Comparison of ENCODE assay signal across 8 mouse cellular contexts in the genomic region with DNA sequence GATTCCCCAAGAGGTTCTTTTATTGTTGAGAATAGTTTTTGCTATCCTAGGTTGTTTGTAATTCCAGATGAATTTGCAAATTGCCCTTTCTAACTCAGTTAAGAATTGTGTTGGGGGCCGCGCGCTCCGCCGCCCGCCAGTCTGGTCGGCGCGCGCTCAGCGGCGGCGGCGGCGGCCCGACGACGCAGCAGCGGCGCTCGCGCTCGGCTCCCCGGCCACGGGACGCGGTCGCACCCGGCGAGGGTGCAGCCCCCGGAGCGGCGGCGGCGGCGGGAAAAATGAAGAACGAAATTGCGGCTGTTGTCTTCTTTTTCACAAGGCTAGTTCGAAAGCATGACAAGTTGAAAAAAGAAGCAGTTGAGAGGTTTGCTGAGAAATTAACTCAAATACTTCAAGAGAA.
DNase-seq lines count a peak whose midpoint lies in the region; ATAC-seq and TF ChIP-seq lines count a peak whose summit lies in the region.
"Not testable (repeated sequence)": the region's sequence is repeated elsewhere in the genome, so short reads cannot be mapped to it uniquely, and the experiment has no call there.

No protein-coding gene starts in this region.

- H3K36me3 ChIP-seq in embryonic facial prominence, embryonic 14.5 days (ENCODE audit: control insufficient read depth, insufficient read depth, low read length); forebrain, postnatal 0 days (ENCODE audit: insufficient read depth); heart, embryonic 14.5 days (ENCODE audit: control insufficient read depth, insufficient read depth, low read length); hindbrain, embryonic 16.5 days (ENCODE audit: control insufficient read depth, insufficient read depth, low read length); kidney, postnatal 0 days (ENCODE audit: insufficient read depth, low read length); lung, embryonic 14.5 days (ENCODE audit: insufficient read depth); midbrain, embryonic 13.5 days; neural tube, embryonic 15.5 days: not testable (repeated sequence)

- TF ChIP-seq CTCF in forebrain, postnatal 0 days (IDR thresholded peaks at IDR 0.05; ENCODE audit: low read depth); kidney, postnatal 0 days (IDR thresholded peaks at IDR 0.05; ENCODE audit: low read depth); lung, embryonic 14.5 days (IDR thresholded peaks at IDR 0.05; ENCODE audit: low read depth): not testable (repeated sequence)

- H3K4me2 ChIP-seq in embryonic facial prominence, embryonic 14.5 days (ENCODE audit: low read depth, low read length): peak overlapping the region; percentile 43
- H3K4me2 ChIP-seq in forebrain, postnatal 0 days (ENCODE audit: low read depth): peak overlapping the region; percentile 51
- H3K4me2 ChIP-seq in heart, embryonic 14.5 days (ENCODE audit: low read length): peak overlapping the region; percentile 56
- peak overlapping the region; percentile 51 for H3K4me2 ChIP-seq in hindbrain, embryonic 16.5 days (ENCODE audit: low read length)
- H3K4me2 ChIP-seq in kidney, postnatal 0 days (ENCODE audit: low read length): peak overlapping the region; percentile 47
- peak overlapping the region; percentile 51 for H3K4me2 ChIP-seq in lung, embryonic 14.5 days
- H3K4me2 ChIP-seq in midbrain, embryonic 13.5 days (replicated peaks): peak overlapping the region; percentile 50
- peak overlapping the region; percentile 54 for H3K4me2 ChIP-seq in neural tube, embryonic 15.5 days

- H3K4me3 ChIP-seq in embryonic facial prominence, embryonic 14.5 days (ENCODE audit: low read depth, low read length): peak overlapping the region; percentile 19
- H3K4me3 ChIP-seq in forebrain, postnatal 0 days (ENCODE audit: low read depth, low read length): peak overlapping the region; percentile 27
- H3K4me3 ChIP-seq in heart, embryonic 14.5 days (ENCODE audit: control insufficient read depth in 1 of 2, insufficient read depth in 1 of 2, low read depth in 1 of 2, low read length in 2 of 2): peak overlapping the region in 1 of 2 experiments; percentile 14; a peak in 2 of 4 replicates
- peak overlapping the region; percentile 29 for H3K4me3 ChIP-seq in hindbrain, embryonic 16.5 days (ENCODE audit: low read length)
- H3K4me3 ChIP-seq in kidney, postnatal 0 days (replicated peaks; ENCODE audit: low read depth, low read length); lung, embryonic 14.5 days (ENCODE audit: low read depth, low read length): not testable (repeated sequence)
- H3K4me3 ChIP-seq in midbrain, embryonic 13.5 days (replicated peaks): peak overlapping the region; percentile 29
- H3K4me3 ChIP-seq in neural tube, embryonic 15.5 days (replicated peaks): peak overlapping the region; percentile 28

- not testable (repeated sequence) for H3K4me1 ChIP-seq in embryonic facial prominence, embryonic 14.5 days (ENCODE audit: control insufficient read depth, insufficient read depth, low read length); forebrain, postnatal 0 days (ENCODE audit: insufficient read depth); heart, embryonic 14.5 days (ENCODE audit: control insufficient read depth in 2 of 2, insufficient read depth in 2 of 2, low read length in 2 of 2); hindbrain, embryonic 16.5 days (ENCODE audit: control insufficient read depth, insufficient read depth, low read depth, low read length); kidney, postnatal 0 days (replicated peaks; ENCODE audit: insufficient read depth, low read length); lung, embryonic 14.5 days (ENCODE audit: insufficient read depth); midbrain, embryonic 13.5 days (replicated peaks); neural tube, embryonic 15.5 days

- not testable (repeated sequence) for H3K27ac ChIP-seq in embryonic facial prominence, embryonic 14.5 days (replicated peaks; ENCODE audit: low read depth, low read length); forebrain, postnatal 0 days (ENCODE audit: low read depth, low read length); heart, embryonic 14.5 days (replicated peaks in 1 of 2; ENCODE audit: control insufficient read depth in 1 of 2, insufficient read depth in 1 of 2, low read depth in 2 of 2, low read length in 2 of 2); hindbrain, embryonic 16.5 days (ENCODE audit: low read depth, low read length); kidney, postnatal 0 days; lung, embryonic 14.5 days (ENCODE audit: low read depth); midbrain, embryonic 13.5 days; neural tube, embryonic 15.5 days (replicated peaks)

- DNase-seq in embryonic facial prominence, embryonic 14.5 days (ENCODE audit: low spot score); forebrain, postnatal 0 days; kidney, postnatal 0 days (ENCODE audit: low spot score); lung, embryonic 14.5 days: not testable (repeated sequence)

- H3K27me3 ChIP-seq in embryonic facial prominence, embryonic 14.5 days (replicated peaks; ENCODE audit: control insufficient read depth, insufficient read depth, low read length); forebrain, postnatal 0 days (ENCODE audit: insufficient read depth, low read length); heart, embryonic 14.5 days (ENCODE audit: control insufficient read depth, insufficient read depth, low read length); hindbrain, embryonic 16.5 days (replicated peaks; ENCODE audit: control insufficient read depth, insufficient read depth, low read length); kidney, postnatal 0 days (ENCODE audit: insufficient read depth, low read length); lung, embryonic 14.5 days (ENCODE audit: insufficient read depth, low read length); midbrain, embryonic 13.5 days; neural tube, embryonic 15.5 days (replicated peaks): not testable (repeated sequence)

- 0 out of 2 replicates have a peak, but pooled peaks have one; percentile 53 for ATAC-seq in embryonic facial prominence, embryonic 14.5 days (ENCODE audit: low read depth)
- 0 out of 2 replicates have a peak, but pooled peaks have one; percentile 42 for ATAC-seq in forebrain, postnatal 0 days
- not testable (repeated sequence) for ATAC-seq in heart, embryonic 14.5 days (ENCODE audit: insufficient number of reproducible peaks, insufficient read depth, low FRiP score, low read depth); hindbrain, embryonic 16.5 days; kidney, postnatal 0 days (replicated peaks; ENCODE audit: low FRiP score, low read depth)
- peak; percentile 56; the same call in 1 of the 2 replicates for ATAC-seq in lung, embryonic 14.5 days (ENCODE audit: insufficient read depth)
- 0 out of 2 replicates have a peak, but pooled peaks have one; percentile 60 for ATAC-seq in midbrain, embryonic 13.5 days
- ATAC-seq in neural tube, embryonic 15.5 days (ENCODE audit: low FRiP score): peak; percentile 69; the same call in 1 of the 2 replicates

- 5% methylated on average over 21 of the region's 39 CpGs for WGBS in embryonic facial prominence, embryonic 14.5 days
- 2% methylated on average over 32 of the region's 39 CpGs for WGBS in forebrain, postnatal 0 days
- WGBS in heart, embryonic 14.5 days: 2% methylated on average over 39 of the region's 39 CpGs
- 2% methylated on average over 39 of the region's 39 CpGs for whole genome bisulfite sequencing in hindbrain, embryonic 16.5 days
- 2% methylated on average over 35 of the region's 39 CpGs for WGBS in kidney, postnatal 0 days
- WGBS in lung, embryonic 14.5 days: 1% methylated on average over 39 of the region's 39 CpGs
- WGBS in midbrain, embryonic 13.5 days: 1% methylated on average over 39 of the region's 39 CpGs
- WGBS in neural tube, embryonic 15.5 days: 3% methylated on average over 39 of the region's 39 CpGs

- H3K9me3 ChIP-seq in embryonic facial prominence, embryonic 14.5 days (ENCODE audit: control insufficient read depth, low read length); forebrain, postnatal 0 days (ENCODE audit: low read length); heart, embryonic 14.5 days (ENCODE audit: control insufficient read depth, low read length); hindbrain, embryonic 16.5 days (ENCODE audit: control insufficient read depth, low read length); kidney, postnatal 0 days (replicated peaks; ENCODE audit: low read length); lung, embryonic 14.5 days (ENCODE audit: low read depth, low read length); midbrain, embryonic 13.5 days; neural tube, embryonic 15.5 days (replicated peaks): not testable (repeated sequence)

- H3K9ac ChIP-seq in embryonic facial prominence, embryonic 14.5 days (ENCODE audit: low read depth, low read length); forebrain, postnatal 0 days; heart, embryonic 14.5 days (ENCODE audit: low read length); hindbrain, embryonic 16.5 days (ENCODE audit: low read depth, low read length); kidney, postnatal 0 days (ENCODE audit: low read depth, low read length); lung, embryonic 14.5 days; midbrain, embryonic 13.5 days (replicated peaks); neural tube, embryonic 15.5 days (replicated peaks): not testable (repeated sequence)
